Mouse (Mus musculus) cerebellum, adult 2 months (tissue): ENCODE measurements around the gene St6galnac3.

Experiments used
- CTCF ChIP-seq: fragments of 200-500 bp; IDR thresholded peaks from 2 replicates; pipeline ENCODE4 v1.5.1; 2011; ENCODE audit warnings: low read depth, mild to moderate bottlenecking, control low read depth, low read length, moderate library complexity, borderline replicate concordance; ENCODE audit not compliant: insufficient read depth
- POLR2A ChIP-seq: fragments of 200-500 bp; IDR thresholded peaks from 2 replicates; pipeline ENCODE4 v1.6.1; 2011; ENCODE audit warnings: low read length, control low read depth, borderline replicate concordance; ENCODE audit not compliant: insufficient read depth

GRCm38 (mm10) chr3:153674359-153674758 is 50.6 kb downstream of the St6galnac3 start:
- TF ChIP-seq CTCF (no peak), POLR2A (no peak)
